Mouse (Mus musculus) CH12.LX (cell line): ENCODE measurements around the gene Fam83f.

ENCODE experiments used
- BHLHE40 ChIP-seq: IDR thresholded peaks from 2 replicates; pipeline ENCODE4 v1.6.1; 2011; ENCODE audit warnings: mild to moderate bottlenecking, low read depth, low read length, improper control_type of control experiment
- CHD1 ChIP-seq: IDR thresholded peaks from 2 replicates; pipeline ENCODE4 v1.6.1; 2012; ENCODE audit warnings: low read depth, low read length, improper control_type of control experiment, inconsistent platforms
- CTCF ChIP-seq, 2 experiments: IDR thresholded peaks in 1 of 2; conservative IDR thresholded peaks in 1 of 2; 2 replicates each; pipeline ENCODE4 v1.5.1; 2011 to 2012; ENCODE audit warnings: low read depth in 2 of 2, low read length in 2 of 2, improper control_type of control experiment in 1 of 2, inconsistent platforms in 1 of 2, mild to moderate bottlenecking in 1 of 2, moderate library complexity in 1 of 2
- EP300 ChIP-seq: IDR thresholded peaks from 2 replicates; pipeline ENCODE4 v1.6.1; 2011; ENCODE audit warnings: low read length, improper control_type of control experiment
- MAX ChIP-seq: IDR thresholded peaks from 2 replicates; pipeline ENCODE4 v1.6.1; 2011; ENCODE audit warnings: low read length, improper control_type of control experiment
- POLR2A ChIP-seq: IDR thresholded peaks from 2 replicates; pipeline ENCODE4 v1.6.1; 2011; ENCODE audit warnings: low read depth, mild to moderate bottlenecking, improper control_type of control experiment, low read length
- POLR2AphosphoS2 ChIP-seq: IDR thresholded peaks from 2 replicates; pipeline ENCODE4 v1.6.1; 2011; ENCODE audit warnings: low read depth, low read length, improper control_type of control experiment
- TCF12 ChIP-seq: IDR thresholded peaks from 2 replicates; pipeline ENCODE4 v1.6.1; 2014; ENCODE audit warnings: low read depth, mild to moderate bottlenecking, inconsistent platforms, low read length, improper control_type of control experiment
- UBTF ChIP-seq: IDR thresholded peaks from 2 replicates; pipeline ENCODE4 v1.6.1; 2012; ENCODE audit warnings: low read depth, mild to moderate bottlenecking, inconsistent platforms, low read length, improper control_type of control experiment, moderate library complexity
- USF1 ChIP-seq: IDR thresholded peaks from 2 replicates; pipeline ENCODE4 v1.6.1; 2014; ENCODE audit warnings: low read depth, mild to moderate bottlenecking, inconsistent platforms, low read length, improper control_type of control experiment
- ZC3H11A ChIP-seq: IDR thresholded peaks from 2 replicates; pipeline ENCODE4 v1.6.1; 2012; ENCODE audit warnings: low read depth, mild to moderate bottlenecking, inconsistent platforms, low read length, improper control_type of control experiment

DNA sequence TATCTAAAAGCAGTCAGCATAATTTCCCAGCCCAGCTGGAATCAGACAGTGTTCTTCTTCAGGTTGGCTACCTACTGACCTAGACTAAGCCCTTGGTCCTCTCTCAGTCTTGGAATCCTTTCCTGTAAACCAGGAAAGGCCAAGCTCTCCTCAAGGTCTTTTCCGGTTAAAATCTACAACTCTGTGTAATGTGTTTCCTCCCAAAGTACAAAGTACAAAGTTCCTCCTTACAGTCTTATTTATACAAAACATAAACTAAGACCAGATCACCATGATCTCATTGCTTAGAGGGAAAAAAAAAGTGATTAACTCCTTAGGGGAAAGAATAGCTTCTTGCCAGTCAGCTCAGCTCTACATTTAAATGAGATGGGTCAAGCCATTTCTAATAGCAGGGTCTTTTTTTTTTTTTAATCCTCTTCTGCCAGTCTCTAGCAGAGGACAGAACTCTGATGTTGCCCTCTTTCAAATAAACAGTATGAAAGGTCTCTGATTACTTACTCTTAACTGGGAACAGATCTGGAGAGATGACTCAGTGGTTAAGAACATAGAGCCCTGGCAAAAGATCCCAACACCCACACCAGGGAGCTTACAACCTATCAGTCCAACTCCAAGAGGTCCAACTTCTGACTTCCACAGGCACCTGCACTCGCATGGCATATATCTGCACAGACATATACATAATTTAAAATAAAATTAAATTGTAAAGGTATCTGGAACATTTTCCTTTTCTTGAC is 29.8 kb upstream of the Fam83f start:
- no peak for TF ChIP-seq CHD1
- TF ChIP-seq EP300, result no peak
- no peak for TF ChIP-seq CTCF (conservative IDR thresholded peaks at IDR 0.05 in 1 of 2, IDR thresholded peaks at IDR 0.05 in 1 of 2; ENCODE audit: low read depth in 2 of 2, low read length in 2 of 2)
- TF ChIP-seq BHLHE40, result no peak
- TF ChIP-seq TCF12, result no peak
- no peak for TF ChIP-seq MAX
- no peak for TF ChIP-seq UBTF
- no peak for TF ChIP-seq ZC3H11A
- no peak for TF ChIP-seq POLR2AphosphoS2
- no peak for TF ChIP-seq POLR2A
- no peak for TF ChIP-seq USF1
